Mouse (Mus musculus) CH12.LX (cell line): ENCODE results near the gene Apba1. TPM values are rescaled to one million over a fixed set of nuclear protein-coding genes. Genes with fewer than 3 reads are reported as not detected.
A peak's percentile ranks its signal among the peaks of the same experiment; 100 is the strongest.

Experiments
- DNase-seq: peaks from one replicate; pipeline ENCODE4 v3.0.0-alpha.2; 2013; ENCODE audit errors: extremely low read depth
- H3K27ac ChIP-seq: 2 replicates; pipeline ENCODE4 v1.5.1; 2012; ENCODE audit warnings: low read depth, mild to moderate bottlenecking, control low read depth, moderate library complexity; ENCODE audit not compliant: insufficient read depth
- H3K27me3 ChIP-seq: replicated peaks from 2 replicates; pipeline ENCODE3; 2012; ENCODE audit warnings: inconsistent platforms
- H3K36me3 ChIP-seq, 2 experiments: replicated peaks in 1 of 2; 2 replicates each; pipeline versions ENCODE3 to v1.6.1; 2012; ENCODE audit warnings: inconsistent platforms in 1 of 2, low read length in 1 of 2, mild to moderate bottlenecking in 1 of 2, mixed read lengths in 1 of 2, moderate library complexity in 1 of 2; ENCODE audit not compliant: control insufficient read depth in 1 of 2, insufficient read depth in 1 of 2
- H3K4me1 ChIP-seq, 2 experiments: 2 replicates each; pipeline ENCODE4 v1.6.1; 2012; ENCODE audit warnings: inconsistent platforms in 1 of 2, moderate library complexity in 1 of 2; ENCODE audit not compliant: insufficient read depth in 2 of 2, control insufficient read depth in 1 of 2
- H3K4me2 ChIP-seq: 2 replicates; pipeline ENCODE4 v1.6.1; 2012; ENCODE audit warnings: low read depth, mild to moderate bottlenecking, control low read depth; ENCODE audit not compliant: poor library complexity, insufficient read depth, severe bottlenecking
- H3K4me3 ChIP-seq, 3 experiments: fragments of 150-350 bp in 1 of 3; sonication (generic) in 1 of 3; replicated peaks in 1 of 3; 2 replicates each; pipeline versions ENCODE3 to v1.5.1; 2011 to 2012; ENCODE audit warnings: low read depth in 2 of 3, low read length in 2 of 3, mild to moderate bottlenecking in 2 of 3, moderate library complexity in 2 of 3, control low read depth in 1 of 3, improper control_type of control experiment in 1 of 3, inconsistent platforms in 1 of 3, mixed read lengths in 1 of 3; ENCODE audit not compliant: poor library complexity in 1 of 3
- H3K79me2 ChIP-seq: replicated peaks from 2 replicates; pipeline ENCODE4 v1.6.1; 2012; ENCODE audit warnings: mild to moderate bottlenecking, moderate library complexity; ENCODE audit not compliant: control insufficient read depth, poor library complexity, insufficient read depth, severe bottlenecking; ENCODE audit errors: extremely low read depth
- H3K9ac ChIP-seq: 2 replicates; pipeline ENCODE4 v1.6.1; 2012; ENCODE audit warnings: low read depth, mild to moderate bottlenecking, control low read depth, moderate library complexity; ENCODE audit not compliant: insufficient read depth
- H3K9me3 ChIP-seq: replicated peaks from 2 replicates; pipeline ENCODE3; 2012; ENCODE audit warnings: low read length, inconsistent platforms, mixed read lengths
- BHLHE40 ChIP-seq: IDR thresholded peaks from 2 replicates; pipeline ENCODE4 v1.6.1; 2011; ENCODE audit warnings: mild to moderate bottlenecking, low read depth, low read length, improper control_type of control experiment
- CHD1 ChIP-seq: IDR thresholded peaks from 2 replicates; pipeline ENCODE4 v1.6.1; 2012; ENCODE audit warnings: low read depth, low read length, improper control_type of control experiment, inconsistent platforms
- CHD2 ChIP-seq: IDR thresholded peaks from 2 replicates; pipeline ENCODE4 v1.6.1; 2011; ENCODE audit warnings: low read length, improper control_type of control experiment
- CTCF ChIP-seq, 2 experiments: IDR thresholded peaks in 1 of 2; conservative IDR thresholded peaks in 1 of 2; 2 replicates each; pipeline ENCODE4 v1.5.1; 2011 to 2012; ENCODE audit warnings: low read depth in 2 of 2, low read length in 2 of 2, improper control_type of control experiment in 1 of 2, inconsistent platforms in 1 of 2, mild to moderate bottlenecking in 1 of 2, moderate library complexity in 1 of 2
- E2F4 ChIP-seq: IDR thresholded peaks from 2 replicates; pipeline ENCODE4 v1.6.1; 2011; ENCODE audit warnings: low read depth, low read length, improper control_type of control experiment; ENCODE audit not compliant: insufficient replicate concordance
- ELF1 ChIP-seq: IDR thresholded peaks from 2 replicates; pipeline ENCODE4 v1.6.1; 2014; ENCODE audit warnings: low read depth, mild to moderate bottlenecking, inconsistent platforms, low read length, improper control_type of control experiment
- EP300 ChIP-seq: IDR thresholded peaks from 2 replicates; pipeline ENCODE4 v1.6.1; 2011; ENCODE audit warnings: low read length, improper control_type of control experiment
- ETS1 ChIP-seq: conservative IDR thresholded peaks from 2 replicates; pipeline ENCODE4 v1.6.1; 2012; ENCODE audit warnings: low read depth, mild to moderate bottlenecking, inconsistent platforms, low read length, improper control_type of control experiment, moderate library complexity
- GABPA ChIP-seq: IDR thresholded peaks from 2 replicates; pipeline ENCODE4 v1.6.1; 2012; ENCODE audit warnings: low read depth, low read length, improper control_type of control experiment, inconsistent platforms; ENCODE audit not compliant: insufficient replicate concordance
- IRF4 ChIP-seq: IDR thresholded peaks from 2 replicates; pipeline ENCODE4 v1.6.1; 2014; ENCODE audit warnings: low read depth, mild to moderate bottlenecking, inconsistent platforms, low read length, improper control_type of control experiment
- JUN ChIP-seq: IDR thresholded peaks from 2 replicates; pipeline ENCODE4 v1.6.1; 2011; ENCODE audit warnings: low read depth, mild to moderate bottlenecking, low read length, improper control_type of control experiment, moderate library complexity; ENCODE audit not compliant: insufficient read depth
- JUND ChIP-seq: conservative IDR thresholded peaks from 2 replicates; pipeline ENCODE4 v1.6.1; 2011; ENCODE audit warnings: low read depth, low read length, improper control_type of control experiment
- KAT2A ChIP-seq: IDR thresholded peaks from 2 replicates; pipeline ENCODE4 v1.6.1; 2012; ENCODE audit warnings: low read length, improper control_type of control experiment, inconsistent platforms; ENCODE audit not compliant: insufficient replicate concordance
- MAFK ChIP-seq: IDR thresholded peaks from 2 replicates; pipeline ENCODE4 v1.6.1; 2011; ENCODE audit warnings: low read length, improper control_type of control experiment; ENCODE audit not compliant: insufficient replicate concordance
- MAX ChIP-seq: IDR thresholded peaks from 2 replicates; pipeline ENCODE4 v1.6.1; 2011; ENCODE audit warnings: low read length, improper control_type of control experiment
- MAZ ChIP-seq: IDR thresholded peaks from 2 replicates; pipeline ENCODE4 v1.6.1; 2012; ENCODE audit warnings: low read depth, mild to moderate bottlenecking, inconsistent platforms, low read length, improper control_type of control experiment, moderate library complexity
- MEF2A ChIP-seq: IDR thresholded peaks from 2 replicates; pipeline ENCODE4 v1.6.1; 2014; ENCODE audit warnings: low read depth, mild to moderate bottlenecking, inconsistent platforms, low read length, improper control_type of control experiment, borderline replicate concordance
- MXI1 ChIP-seq: IDR thresholded peaks from 2 replicates; pipeline ENCODE4 v1.6.1; 2011; ENCODE audit warnings: mild to moderate bottlenecking, low read depth, low read length, improper control_type of control experiment
- MYC ChIP-seq: IDR thresholded peaks from 2 replicates; pipeline ENCODE4 v1.6.1; 2011; ENCODE audit warnings: low read depth, mild to moderate bottlenecking, improper control_type of control experiment, low read length
- NELFE ChIP-seq: IDR thresholded peaks from 2 replicates; pipeline ENCODE4 v1.6.1; 2011; ENCODE audit warnings: low read depth, low read length, improper control_type of control experiment
- NRF1 ChIP-seq: IDR thresholded peaks from 2 replicates; pipeline ENCODE4 v1.6.1; 2014; ENCODE audit warnings: low read depth, mild to moderate bottlenecking, inconsistent platforms, low read length, improper control_type of control experiment, moderate library complexity
- PAX5 ChIP-seq: IDR thresholded peaks from 2 replicates; pipeline ENCODE4 v1.6.1; 2012; ENCODE audit warnings: low read length, inconsistent platforms, mixed read lengths
- POLR2A ChIP-seq: IDR thresholded peaks from 2 replicates; pipeline ENCODE4 v1.6.1; 2011; ENCODE audit warnings: low read depth, mild to moderate bottlenecking, improper control_type of control experiment, low read length
- POLR2AphosphoS2 ChIP-seq: IDR thresholded peaks from 2 replicates; pipeline ENCODE4 v1.6.1; 2011; ENCODE audit warnings: low read depth, low read length, improper control_type of control experiment
- RAD21 ChIP-seq: IDR thresholded peaks from 2 replicates; pipeline ENCODE4 v1.6.1; 2011; ENCODE audit warnings: low read depth, mild to moderate bottlenecking, low read length, improper control_type of control experiment, moderate library complexity
- RCOR1 ChIP-seq: conservative IDR thresholded peaks from 2 replicates; pipeline ENCODE4 v1.6.1; 2012; ENCODE audit warnings: low read depth, mild to moderate bottlenecking, inconsistent platforms, low read length, improper control_type of control experiment
- SIN3A ChIP-seq: IDR thresholded peaks from 2 replicates; pipeline ENCODE4 v1.6.1; 2012; ENCODE audit warnings: low read length, improper control_type of control experiment, inconsistent platforms
- SMC3 ChIP-seq: IDR thresholded peaks from 2 replicates; pipeline ENCODE4 v1.6.1; 2011; ENCODE audit warnings: low read depth, low read length, improper control_type of control experiment
- TBP ChIP-seq: conservative IDR thresholded peaks from 2 replicates; pipeline ENCODE4 v1.6.1; 2011; ENCODE audit warnings: low read depth, low read length, improper control_type of control experiment
- TCF12 ChIP-seq: IDR thresholded peaks from 2 replicates; pipeline ENCODE4 v1.6.1; 2014; ENCODE audit warnings: low read depth, mild to moderate bottlenecking, inconsistent platforms, low read length, improper control_type of control experiment
- UBTF ChIP-seq: IDR thresholded peaks from 2 replicates; pipeline ENCODE4 v1.6.1; 2012; ENCODE audit warnings: low read depth, mild to moderate bottlenecking, inconsistent platforms, low read length, improper control_type of control experiment, moderate library complexity
- USF1 ChIP-seq: IDR thresholded peaks from 2 replicates; pipeline ENCODE4 v1.6.1; 2014; ENCODE audit warnings: low read depth, mild to moderate bottlenecking, inconsistent platforms, low read length, improper control_type of control experiment
- USF2 ChIP-seq: conservative IDR thresholded peaks from 2 replicates; pipeline ENCODE4 v1.6.1; 2011; ENCODE audit warnings: low read depth, low read length, improper control_type of control experiment
- ZC3H11A ChIP-seq: IDR thresholded peaks from 2 replicates; pipeline ENCODE4 v1.6.1; 2012; ENCODE audit warnings: low read depth, mild to moderate bottlenecking, inconsistent platforms, low read length, improper control_type of control experiment
- ZKSCAN1 ChIP-seq: IDR thresholded peaks from 2 replicates; pipeline ENCODE4 v1.6.1; 2012; ENCODE audit warnings: low read depth, inconsistent platforms, low read length, improper control_type of control experiment, borderline replicate concordance
- ZMIZ1 ChIP-seq: IDR thresholded peaks from 2 replicates; pipeline ENCODE4 v1.6.1; 2012; ENCODE audit warnings: low read depth, mild to moderate bottlenecking, inconsistent platforms, low read length, improper control_type of control experiment
- ZNF384 ChIP-seq: IDR thresholded peaks from 2 replicates; pipeline ENCODE4 v1.6.1; 2012; ENCODE audit warnings: low read depth, low read length, improper control_type of control experiment, inconsistent platforms
- dilution Hi-C: fragments of 300-500 bp; cut with MboI; formaldehyde crosslinking; loops from 2 replicates; pipeline ENCODE4 v1.14.3; 2020; ENCODE audit warnings: low sequenced_read_pairs; ENCODE audit not compliant: extremely low pct_unique_long_range_greater_than_20kb, extremely low pct_ligation_motif_present
- in situ Hi-C: fragments of 300-500 bp; cut with MboI; formaldehyde crosslinking; loops from 3 replicates; pipeline ENCODE4 v1.14.3; 2019; ENCODE audit warnings: low sequenced_read_pairs, low pct_ligation_motif_present, low pct_unique_long_range_greater_than_20kb, mixed read lengths
- polyA plus RNA-seq: library from polyadenylated mRNA; unstranded; fragments of >175 nt; gene quantifications from 2 replicates; pipeline ENCODE4 v1.2.1, GENCODE M21; 2012; ENCODE audit warnings: low read depth; ENCODE audit not compliant: insufficient read length
- total RNA-seq, 2 experiments: library from RNA; depleted of rRNA; stranded (reverse); fragments of 300-350 nt in 1 of 2; fragments of >200 nt in 1 of 2; gene quantifications; 2 replicates each; pipeline ENCODE4 v1.2.3; 2012 to 2014

Gene Apba1
- total and polyA plus RNA-seq, 3 experiments: 0.08 to 0.24 (median 0.09) TPM

GRCm38 (mm10) chr19:23757011-23757410 is 1.7 kb upstream of the Apba1 start (continued):
- TF ChIP-seq USF2 (no peak), ZNF384 (no peak), ZMIZ1 (no peak)

GRCm38 (mm10) chr19:23757961-23758553 is 630 bp upstream of the Apba1 start:
- H3K9me3 ChIP-seq: peaks cover 2% of the 10 kb centered on the region
- H3K36me3 ChIP-seq: no peaks in the 10 kb centered on the region
- H3K79me2 ChIP-seq: no peaks in the 10 kb centered on the region
- peaks cover 0 to 10% of the 10 kb centered on the region in 2 experiments; a peak in 2 of 4 replicates for H3K4me1 ChIP-seq
- H3K27me3 ChIP-seq: no peaks in the 10 kb centered on the region
- peak overlapping the region; percentile 54 to 83 (median 76) for H3K4me3 ChIP-seq
- peak overlapping the region; percentile 41 for H3K9ac ChIP-seq
- no peak overlapping the region for H3K27ac ChIP-seq
- peak; percentile 84 for DNase-seq
- dilution Hi-C loops: no loop called here
- in situ Hi-C loops: no loop called here
- peak overlapping the region; percentile 82 for H3K4me2 ChIP-seq
- TF ChIP-seq JUND (no peak), SIN3A (peak; percentile 43; the same call in 1 of the 2 replicates), ELF1 (0 out of 2 replicates have a peak, but pooled peaks have one; percentile 28), RCOR1 (no peak), ZNF384 (no peak), USF2 (no peak), IRF4 (peak; percentile 21; the same call in 1 of the 2 replicates), RAD21 (peak; percentile 42), ZC3H11A (no peak), E2F4 (no peak), USF1 (no peak), CHD2 (no peak), KAT2A (no peak), NELFE (peak; percentile 72; the same call in 1 of the 2 replicates), GABPA (no peak), EP300 (no peak), POLR2AphosphoS2 (no peak), TCF12 (peak; percentile 57; the same call in 1 of the 2 replicates), MAX (peak; percentile 41; the same call in 1 of the 2 replicates), ZMIZ1 (no peak), BHLHE40 (0 out of 2 replicates have a peak, but pooled peaks have one; percentile 21), UBTF (no peak), MAZ (peak; percentile 83), SMC3 (peak; percentile 58), MXI1 (no peak), MEF2A (no peak; the same call in 1 of the 2 replicates), TBP (no peak), CTCF (conservative IDR thresholded peaks at IDR 0.05 in 1 of 2, IDR thresholded peaks at IDR 0.05 in 1 of 2; ENCODE audit: low read depth in 2 of 2, low read length in 2 of 2) (peak; percentile 25 to 99; a peak in 3 of 4 replicates), MAFK (no peak), PAX5 (no peak), NRF1 (no peak), ZKSCAN1 (no peak), ETS1 (no peak), MYC (no peak), POLR2A (no peak), CHD1 (no peak), JUN (no peak)
